Mouse (Mus musculus) lung, embryonic 14.5 days (tissue): ENCODE data around the gene Nmnat2. TPM values are rescaled to one million over a fixed set of nuclear protein-coding genes. Genes with fewer than 3 reads are reported as not detected.

Experiments
- ATAC-seq: fragments of 200-750 bp; cut with Nextera tagmentation; 2 replicates; pipeline ENCODE4 v1.8.0; 2017; ENCODE audit warnings: mild to moderate bottlenecking, moderate TSS enrichment, moderate library complexity; ENCODE audit not compliant: insufficient read depth
- DNase-seq: peaks from one replicate; pipeline ENCODE4 v3.0.0-alpha.2; 2015
- H3K27ac ChIP-seq: fragments of 300-500 bp; sonication (generic); 2 replicates; pipeline ENCODE4 v1.5.1; 2014; ENCODE audit warnings: low read depth, mild to moderate bottlenecking, moderate library complexity
- H3K27me3 ChIP-seq: fragments of 300-500 bp; sonication (generic); 2 replicates; pipeline ENCODE4 v1.6.1; 2014; ENCODE audit warnings: low read length, control low read depth; ENCODE audit not compliant: insufficient read depth
- H3K36me3 ChIP-seq: fragments of 300-500 bp; sonication (generic); 2 replicates; pipeline ENCODE4 v1.6.1; 2014; ENCODE audit warnings: control low read depth; ENCODE audit not compliant: insufficient read depth
- H3K4me1 ChIP-seq: fragments of 300-500 bp; sonication (generic); 2 replicates; pipeline ENCODE4 v1.6.1; 2014; ENCODE audit warnings: antibody characterized with exemption, control low read depth; ENCODE audit not compliant: insufficient read depth
- H3K4me2 ChIP-seq: fragments of 300-500 bp; sonication (generic); 2 replicates; pipeline ENCODE4 v1.6.1; 2014; ENCODE audit warnings: mild to moderate bottlenecking
- H3K4me3 ChIP-seq: fragments of 300-500 bp; sonication (generic); 2 replicates; pipeline ENCODE4 v1.5.1; 2014; ENCODE audit warnings: low read depth, low read length
- H3K9ac ChIP-seq: fragments of 300-500 bp; sonication (generic); 2 replicates; pipeline ENCODE4 v1.6.1; 2014
- H3K9me3 ChIP-seq: fragments of 300-500 bp; sonication (generic); 2 replicates; pipeline ENCODE4 v1.6.1; 2016; ENCODE audit warnings: low read depth, low read length, control low read depth
- CTCF ChIP-seq: IDR thresholded peaks from 2 replicates; pipeline ENCODE4 v1.5.1; 2016; ENCODE audit warnings: antibody characterized with exemption, low read depth
- WGBS: fragments of 180-500 bp; shearing (Covaris S2); extraction: QIAGEN DNeasy Blood & Tissue Kit; methylation state at CpG from one replicate; pipeline ENCODE4 v1.1.7; 2014; 5-methylcytosine and 5-hydroxymethylcytosine counted together
- polyA plus RNA-seq: library from polyadenylated mRNA; unstranded; fragments of >200 nt; fragmentation: Nextera tagmentation; extraction: Ambion mirVana; gene quantifications from 2 replicates; pipeline ENCODE4 v1.2.1, GENCODE M21; 2014

The Nmnat2 gene
- polyA plus RNA-seq, 1 experiment from 2014 or later = 3.6 TPM

DNA sequence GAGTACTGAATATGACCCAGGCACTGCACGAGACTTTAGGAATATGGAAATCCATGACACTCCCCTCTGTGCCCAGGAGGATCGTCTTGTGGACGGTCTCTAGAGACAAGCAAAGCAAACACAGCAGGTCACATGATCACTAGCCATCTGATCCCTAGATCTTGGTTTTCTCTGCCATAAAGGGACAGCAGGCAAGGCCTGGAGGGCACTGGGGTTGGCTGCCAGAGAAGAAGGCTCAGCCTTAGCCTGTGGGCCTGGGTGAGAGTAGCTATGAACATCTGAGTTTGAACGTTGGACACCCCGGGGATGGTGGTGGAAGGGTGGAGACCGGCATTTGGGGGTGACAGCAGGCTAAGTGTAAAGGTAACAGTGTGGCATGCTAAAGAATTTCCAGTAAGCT lies 11.4 kb downstream of the Nmnat2 start:
- DNase-seq = no peak
- ATAC-seq = no peak
- H3K9me3 ChIP-seq = no peaks in the 10 kb centered on the region
- no peaks in the 10 kb centered on the region for H3K4me1 ChIP-seq
- TF ChIP-seq CTCF = no peak
- no peak overlapping the region for H3K9ac ChIP-seq
- 59% methylated on average over 6 of the region's 6 CpGs for WGBS
- no peaks in the 10 kb centered on the region for H3K36me3 ChIP-seq
- no peak overlapping the region for H3K27ac ChIP-seq
- H3K4me2 ChIP-seq = no peak overlapping the region
- no peaks in the 10 kb centered on the region for H3K27me3 ChIP-seq
- no peak overlapping the region for H3K4me3 ChIP-seq

DNA sequence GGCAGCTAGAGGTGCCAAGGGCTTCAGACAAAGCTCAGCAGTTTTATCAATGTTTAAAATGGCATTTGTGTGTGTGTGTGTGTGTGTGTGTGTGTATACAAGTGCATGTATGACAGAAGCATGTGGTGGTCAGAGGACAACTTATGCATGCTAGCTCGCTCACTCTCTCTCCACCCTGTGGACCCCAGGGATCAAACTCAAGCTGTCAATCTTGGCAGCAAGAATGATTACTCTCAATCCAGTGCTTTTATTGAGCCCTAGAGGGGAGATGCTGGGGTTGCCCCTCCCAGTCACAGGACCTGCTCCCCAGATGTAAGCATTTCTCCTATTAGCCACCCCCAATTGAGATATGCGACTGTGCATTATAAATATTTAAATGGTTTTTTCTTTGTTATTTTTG lies 11.9 kb downstream of the Nmnat2 start:
- DNase-seq = no peak
- no peak overlapping the region for H3K27ac ChIP-seq
- no peak overlapping the region for H3K9ac ChIP-seq
- no peaks in the 10 kb centered on the region for H3K9me3 ChIP-seq
- 96% methylated on average over 2 of the region's 2 CpGs for WGBS
- no peaks in the 10 kb centered on the region for H3K4me1 ChIP-seq
- ATAC-seq = no peak
- no peak overlapping the region for H3K4me2 ChIP-seq
- no peaks in the 10 kb centered on the region for H3K36me3 ChIP-seq
- no peak overlapping the region for H3K4me3 ChIP-seq
- no peak for TF ChIP-seq CTCF
- no peaks in the 10 kb centered on the region for H3K27me3 ChIP-seq

DNA sequence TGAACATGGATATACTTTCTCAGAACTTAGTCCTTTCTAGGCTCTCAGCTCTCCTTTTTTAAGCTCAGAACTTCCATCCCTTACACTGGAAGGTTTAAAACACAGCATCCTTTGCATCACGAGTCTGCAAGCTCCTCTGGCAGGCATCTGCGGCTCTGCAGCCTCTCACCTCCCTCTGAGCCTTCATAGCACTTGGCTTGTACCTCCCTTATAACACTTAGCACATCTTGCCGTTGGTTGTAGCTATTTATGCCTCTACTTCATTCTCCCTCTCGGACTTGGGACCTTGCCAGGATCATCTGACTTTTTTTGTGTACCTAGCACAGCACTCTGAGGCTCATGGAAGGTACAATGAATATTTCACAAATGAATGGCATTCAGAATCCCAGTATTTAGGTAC lies 14.3 kb downstream of the Nmnat2 start:
- 42% methylated on average over 4 of the region's 4 CpGs for WGBS
- H3K36me3 ChIP-seq = no peaks in the 10 kb centered on the region
- H3K27me3 ChIP-seq = no peaks in the 10 kb centered on the region
- H3K27ac ChIP-seq = no peak overlapping the region
- no peak overlapping the region for H3K4me3 ChIP-seq
- DNase-seq = no peak
- no peak for ATAC-seq
- no peak overlapping the region for H3K9ac ChIP-seq
- H3K4me2 ChIP-seq = no peak overlapping the region
- H3K9me3 ChIP-seq = no peaks in the 10 kb centered on the region
- no peaks in the 10 kb centered on the region for H3K4me1 ChIP-seq
- TF ChIP-seq CTCF = no peak

DNA sequence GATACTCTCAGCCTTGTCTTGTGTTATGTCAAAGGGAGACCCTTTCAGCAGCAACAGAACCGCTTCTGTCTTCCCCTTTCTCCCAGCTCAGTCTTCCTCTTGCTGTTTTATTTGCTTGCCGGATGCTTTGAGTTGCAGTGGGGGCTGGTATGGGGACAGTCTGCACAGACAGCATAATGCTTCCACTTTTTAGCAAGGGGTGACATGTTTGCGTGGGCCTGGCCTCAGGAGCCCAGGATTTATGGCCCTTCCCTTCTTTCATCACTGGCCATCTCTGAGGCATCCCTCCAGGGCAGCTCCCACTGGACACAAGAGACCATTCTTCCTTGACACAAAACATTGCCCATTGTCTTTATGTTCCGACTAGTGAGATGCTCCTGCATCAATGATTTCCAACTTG lies 18.2 kb downstream of the Nmnat2 start:
- H3K27me3 ChIP-seq = no peaks in the 10 kb centered on the region
- H3K9ac ChIP-seq = no peak overlapping the region
- no peak for DNase-seq
- H3K4me1 ChIP-seq = no peaks in the 10 kb centered on the region
- no peaks in the 10 kb centered on the region for H3K36me3 ChIP-seq
- 38% methylated on average over 4 of the region's 4 CpGs for WGBS
- no peak overlapping the region for H3K4me2 ChIP-seq
- H3K9me3 ChIP-seq = no peaks in the 10 kb centered on the region
- H3K4me3 ChIP-seq = no peak overlapping the region
- TF ChIP-seq CTCF = no peak
- no peak for ATAC-seq
- H3K27ac ChIP-seq = no peak overlapping the region

DNA sequence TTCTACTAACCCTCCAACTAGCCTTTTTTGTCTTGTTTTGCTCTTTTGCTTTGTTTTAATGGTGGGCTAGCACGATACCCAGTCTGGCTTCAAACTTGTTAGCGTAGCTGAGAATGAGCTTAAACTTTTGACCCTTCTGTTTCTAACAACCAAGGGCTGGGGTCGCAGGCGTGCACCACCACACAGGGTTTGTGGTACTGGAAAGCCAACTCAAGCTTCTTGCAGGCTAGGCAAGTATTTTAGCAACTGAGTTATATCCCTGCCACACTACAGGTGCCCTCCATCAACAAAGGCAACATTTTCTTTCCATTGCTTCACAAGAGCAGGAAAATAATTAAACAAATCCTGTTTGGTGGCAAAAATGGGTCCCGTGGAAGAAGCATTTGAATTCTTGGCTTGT lies 18.6 kb downstream of the Nmnat2 start:
- no peak for ATAC-seq
- Histone ChIP-seq H3K4me1 (no peaks in the 10 kb centered on the region), H3K36me3 (no peaks in the 10 kb centered on the region), H3K4me3 (no peak overlapping the region), H3K27me3 (no peaks in the 10 kb centered on the region), H3K27ac (no peak overlapping the region), H3K9me3 (no peaks in the 10 kb centered on the region), H3K4me2 (no peak overlapping the region), H3K9ac (no peak overlapping the region)
- 32% methylated on average over 5 of the region's 5 CpGs for WGBS
- no peak for TF ChIP-seq CTCF
- DNase-seq = no peak

DNA sequence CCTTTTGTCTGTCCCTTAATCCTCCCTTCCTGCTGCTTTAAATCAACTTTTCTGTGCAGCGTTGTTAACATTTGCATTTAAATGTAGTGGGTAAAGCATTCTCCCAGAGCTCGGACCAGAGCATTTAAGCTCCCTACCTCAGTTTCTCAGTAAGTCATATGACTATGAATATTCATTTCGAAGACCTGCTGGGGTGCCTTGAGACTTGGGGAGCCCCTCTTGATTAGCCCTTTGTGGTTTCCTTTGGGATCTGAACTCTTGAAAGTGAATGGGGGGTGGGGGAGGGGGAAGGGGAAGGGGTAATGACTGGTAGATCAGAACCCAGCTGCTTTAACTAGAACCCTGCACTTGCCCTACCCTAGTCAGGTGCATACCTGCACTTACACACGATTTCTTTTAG lies 19.1 kb downstream of the Nmnat2 start:
- no peak overlapping the region for H3K9ac ChIP-seq
- no peak overlapping the region for H3K4me2 ChIP-seq
- DNase-seq (no peak), ATAC-seq (no peak)
- no peaks in the 10 kb centered on the region for H3K9me3 ChIP-seq
- no peaks in the 10 kb centered on the region for H3K4me1 ChIP-seq
- WGBS = 42% methylated on average over 4 of the region's 4 CpGs
- H3K36me3 ChIP-seq = no peaks in the 10 kb centered on the region
- no peak for TF ChIP-seq CTCF
- no peak overlapping the region for H3K4me3 ChIP-seq
- no peaks in the 10 kb centered on the region for H3K27me3 ChIP-seq
- H3K27ac ChIP-seq = no peak overlapping the region

DNA sequence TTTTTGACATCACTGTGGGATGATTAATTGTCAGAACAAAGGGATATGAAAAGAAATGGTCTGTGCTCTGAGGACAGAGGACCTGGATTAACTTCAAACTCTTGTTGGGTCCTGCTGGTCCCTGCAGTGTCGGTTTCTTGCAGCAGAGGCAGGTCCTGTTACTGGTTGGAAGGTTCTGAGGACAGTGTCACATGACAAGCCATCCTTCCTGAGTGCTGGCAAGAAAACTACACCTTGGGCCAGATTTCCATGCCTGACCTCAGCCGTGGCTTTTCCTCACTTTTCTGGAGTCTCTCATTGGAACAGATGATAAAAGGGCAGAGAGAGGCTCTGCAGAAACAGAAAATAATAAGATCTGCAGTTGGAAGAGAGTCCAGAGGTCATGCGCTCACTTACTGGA lies 20.4 kb downstream of the Nmnat2 start:
- no peak overlapping the region for H3K9ac ChIP-seq
- H3K36me3 ChIP-seq = no peaks in the 10 kb centered on the region
- DNase-seq (no peak), ATAC-seq (no peak)
- 71% methylated on average over 3 of the region's 3 CpGs for WGBS
- no peak for TF ChIP-seq CTCF
- no peak overlapping the region for H3K4me2 ChIP-seq
- no peak overlapping the region for H3K4me3 ChIP-seq
- no peaks in the 10 kb centered on the region for H3K27me3 ChIP-seq
- H3K4me1 ChIP-seq = no peaks in the 10 kb centered on the region
- H3K9me3 ChIP-seq = no peaks in the 10 kb centered on the region
- H3K27ac ChIP-seq = no peak overlapping the region

DNA sequence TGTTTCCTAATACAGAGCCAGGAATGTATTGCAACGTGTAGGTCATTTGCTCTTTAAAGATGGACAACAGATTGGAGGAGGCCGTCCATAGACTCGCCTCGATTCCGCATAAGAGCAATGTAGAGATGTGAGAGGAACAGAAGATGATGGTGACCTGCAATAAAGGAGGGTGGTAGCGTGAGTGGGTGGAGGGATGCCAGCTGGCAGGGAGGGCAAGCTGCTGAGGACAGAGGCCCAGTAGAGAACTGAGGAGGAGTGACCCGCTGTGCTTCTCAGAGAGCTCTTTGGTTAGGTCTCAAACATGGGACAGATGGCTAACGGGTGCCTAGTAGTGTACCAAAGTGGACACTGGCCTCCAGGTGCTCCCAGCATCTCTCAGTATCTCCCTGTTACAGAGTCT lies 23.9 kb downstream of the Nmnat2 start:
- no peak for ATAC-seq
- DNase-seq = no peak
- 90% methylated on average over 8 of the region's 8 CpGs for WGBS

More for the DNA sequence above, 23.9 kb downstream of the Nmnat2 start:
- Histone ChIP-seq H3K36me3 (no peaks in the 10 kb centered on the region), H3K4me3 (no peak overlapping the region), H3K9me3 (no peaks in the 10 kb centered on the region), H3K4me1 (no peaks in the 10 kb centered on the region), H3K27ac (no peak overlapping the region), H3K27me3 (no peaks in the 10 kb centered on the region), H3K9ac (no peak overlapping the region), H3K4me2 (no peak overlapping the region)
- TF ChIP-seq CTCF = no peak
